Mouse (Mus musculus) liver, embryonic 14.5 days (tissue): Measurements from ENCODE around the gene Hspa1a.

Experiments used
- CTCF ChIP-seq: IDR thresholded peaks from 2 replicates; pipeline ENCODE4 v1.5.1; 2016; ENCODE audit warnings: antibody characterized with exemption, low read depth, control low read depth
- EP300 ChIP-seq: IDR thresholded peaks from 2 replicates; pipeline ENCODE4 v1.6.1; 2016; ENCODE audit warnings: antibody characterized with exemption, low read depth

- no peak for TF ChIP-seq CTCF
- TF ChIP-seq EP300 = no peak
Measured at GRCm38 (mm10) chr17:35004075-35004717, 32.2 kb upstream of the Hspa1a start.
